Mouse (Mus musculus) C2C12 (cell line): Measurements from ENCODE around the gene Kcns3. TPM values are rescaled to one million over a fixed set of nuclear protein-coding genes. Genes with fewer than 3 reads are reported as not detected.

ENCODE experiments used
- H3K27me3 ChIP-seq: one replicate; pipeline ENCODE4 v1.6.1; 2011; ENCODE audit not compliant: control insufficient read depth, insufficient read depth, insufficient read length
- H3K36me3 ChIP-seq: one replicate; pipeline ENCODE4 v1.6.1; 2011; ENCODE audit not compliant: control insufficient read depth, insufficient read depth
- H3K4me3 ChIP-seq: one replicate; pipeline ENCODE4 v1.5.1; 2011; ENCODE audit warnings: mild to moderate bottlenecking, control low read depth; ENCODE audit not compliant: poor library complexity, insufficient read depth, severe bottlenecking
- H3K79me2 ChIP-seq: one replicate; pipeline ENCODE4 v1.6.1; 2011; ENCODE audit not compliant: control insufficient read depth, insufficient read depth
- H3K79me3 ChIP-seq: one replicate; pipeline ENCODE4 v1.6.1; 2011; ENCODE audit warnings: low read depth, control low read depth
- H3ac ChIP-seq: one replicate; pipeline ENCODE3; 2011; ENCODE audit warnings: low read depth; ENCODE audit not compliant: control insufficient read depth, insufficient read length
- CEBPB ChIP-seq: IDR thresholded peaks from one replicate; pipeline ENCODE4 v1.6.1; 2011; ENCODE audit warnings: low read depth, mild to moderate bottlenecking, control low read depth, moderate library complexity
- CTCF ChIP-seq: IDR thresholded peaks from one replicate; pipeline ENCODE4 v1.5.1; 2011; ENCODE audit not compliant: control insufficient read depth, insufficient read depth, insufficient read length
- FOSL1 ChIP-seq: IDR thresholded peaks from one replicate; pipeline ENCODE4 v1.8.0; 2011; ENCODE audit warnings: mild to moderate bottlenecking, low read length; ENCODE audit not compliant: poor library complexity, insufficient read depth, severe bottlenecking
- MAX ChIP-seq: IDR thresholded peaks from one replicate; pipeline ENCODE4 v1.6.1; 2011; ENCODE audit warnings: mild to moderate bottlenecking, control low read depth
- MYOD1 ChIP-seq: IDR thresholded peaks from one replicate; pipeline ENCODE4 v1.6.1; 2011; ENCODE audit warnings: low read depth; ENCODE audit not compliant: control insufficient read depth, insufficient read length
- MYOG ChIP-seq: IDR thresholded peaks from one replicate; pipeline ENCODE4 v1.6.1; 2011; ENCODE audit not compliant: control insufficient read depth, insufficient read length; ENCODE audit errors: extremely low read depth
- USF1 ChIP-seq: IDR thresholded peaks from one replicate; pipeline ENCODE4 v1.6.1; 2011; ENCODE audit warnings: low read depth, mild to moderate bottlenecking, control low read depth, moderate library complexity
- long read RNA-seq, 2 experiments: library from polyadenylated mRNA; unstranded; transcript quantifications; one replicate each; pipeline ENCODE4 v2.0.0; 2019 to 2020
- polyA plus RNA-seq: library from polyadenylated mRNA; unstranded; fragments of >200 nt; fragmentation: generic; extraction: Trizol; gene quantifications from one replicate; pipeline ENCODE4 v1.2.1, GENCODE M21; 2012; ENCODE audit warnings: missing spikeins

Kcns3 gene
- polyA plus RNA-seq = not detected
- long read RNA-seq, experiment 1 = 0 reads
- long read RNA-seq, experiment 2 = 0 reads

DNA sequence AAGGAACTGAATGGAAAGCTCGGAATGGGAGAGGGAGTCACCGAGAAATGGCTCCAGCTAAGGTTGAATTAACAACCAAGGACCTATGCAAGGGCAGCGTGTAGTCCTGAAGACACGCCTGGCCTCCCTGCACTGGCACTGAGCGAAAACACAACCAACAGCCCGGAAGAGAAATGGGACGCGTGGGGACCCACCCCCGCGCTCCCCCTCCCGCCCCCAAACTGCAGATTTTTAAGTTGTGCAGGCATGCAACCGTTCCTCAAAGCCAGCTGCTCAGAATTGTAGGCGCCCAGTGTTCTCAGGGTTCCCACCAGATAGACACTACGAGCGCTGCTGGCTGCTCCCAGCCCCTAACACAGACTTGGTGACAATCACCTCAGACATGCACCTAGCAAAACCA, at the start of gene Kcns3:
Kcns3 (minus strand) TSS at position 42 of the 400 bp plus-strand sequence.
- Histone ChIP-seq H3K4me3 (no peak within 1 kb of the TSS), H3ac (no peak within 1 kb of the TSS), H3K36me3 (no peaks in the 10 kb centered on the region), H3K27me3 (no peaks in the 10 kb centered on the region), H3K79me2 (no peaks in the 10 kb centered on the region), H3K79me3 (no peaks in the 10 kb centered on the region)
- no peak for TF ChIP-seq CTCF
- TF ChIP-seq MYOG = no peak
- TF ChIP-seq MAX = no peak
- TF ChIP-seq FOSL1 = no peak
- no peak for TF ChIP-seq USF1
- TF ChIP-seq CEBPB = no peak
- TF ChIP-seq MYOD1 = no peak

DNA sequence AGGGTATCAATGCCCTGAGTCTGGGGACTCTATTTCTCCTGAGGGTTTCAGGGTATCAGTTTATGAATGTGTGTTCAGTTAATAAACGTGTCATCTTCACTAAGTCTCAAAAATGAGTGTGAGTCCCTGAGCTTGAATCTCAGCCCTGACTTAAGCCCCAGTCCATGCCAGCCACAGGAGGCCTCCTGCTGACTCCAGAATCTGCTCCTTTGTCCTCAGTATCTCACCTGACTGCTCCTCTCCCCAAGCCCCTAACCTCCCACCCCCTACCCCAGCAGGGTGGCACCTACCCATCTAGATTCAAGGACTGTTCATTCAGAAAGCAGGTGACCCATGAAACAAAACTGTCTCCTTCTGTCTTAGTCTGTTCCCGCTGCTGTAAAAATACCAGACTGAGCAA, 47.7 kb upstream of the Kcns3 start:
- H3K79me3 ChIP-seq = no peaks in the 10 kb centered on the region
- no peaks in the 10 kb centered on the region for H3K36me3 ChIP-seq
- TF ChIP-seq FOSL1 = no peak
- TF ChIP-seq USF1 = no peak
- no peak for TF ChIP-seq CEBPB
- TF ChIP-seq CTCF = no peak
- no peak for TF ChIP-seq MAX
- no peak for TF ChIP-seq MYOG
- no peak for TF ChIP-seq MYOD1
- H3ac ChIP-seq = no peak overlapping the region
- H3K4me3 ChIP-seq = no peak overlapping the region
- H3K27me3 ChIP-seq = no peaks in the 10 kb centered on the region
- H3K79me2 ChIP-seq = no peaks in the 10 kb centered on the region

DNA sequence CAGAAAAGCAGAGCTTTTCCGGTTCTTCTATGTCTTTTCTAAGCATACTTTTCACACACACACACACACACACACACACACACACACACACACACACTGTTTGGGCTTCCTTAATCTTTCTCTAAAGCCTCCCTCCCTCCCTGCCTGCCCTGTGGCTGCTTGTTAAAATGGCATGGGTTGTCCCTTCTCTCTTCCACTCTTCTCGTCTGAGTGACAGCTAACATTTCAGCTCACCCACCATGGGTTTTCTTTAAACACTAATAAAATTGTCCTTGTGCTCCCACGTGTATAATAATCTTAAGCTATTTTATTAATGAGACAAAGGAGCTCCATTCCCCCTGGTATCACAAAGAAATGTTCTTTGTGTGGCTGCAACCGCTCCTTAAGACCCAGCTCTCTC, 47.2 kb upstream of the Kcns3 start:
- TF ChIP-seq USF1 (no peak), MAX (no peak)
- H3K79me3 ChIP-seq = no peaks in the 10 kb centered on the region
- no peak overlapping the region for H3K4me3 ChIP-seq
- H3K36me3 ChIP-seq = no peaks in the 10 kb centered on the region
- H3K79me2 ChIP-seq = no peaks in the 10 kb centered on the region
- H3K27me3 ChIP-seq = no peaks in the 10 kb centered on the region
- H3ac ChIP-seq = no peak overlapping the region

- Histone ChIP-seq H3K79me2 (no peaks in the 10 kb centered on the region), H3K27me3 (no peaks in the 10 kb centered on the region), H3K4me3 (no peak overlapping the region), H3ac (no peak overlapping the region), H3K79me3 (no peaks in the 10 kb centered on the region), H3K36me3 (no peaks in the 10 kb centered on the region)
- TF ChIP-seq MYOG = no peak
These were observed 46.0 kb upstream of the Kcns3 start for GRCm38 (mm10) chr12:11196830-11197229.

GRCm38 (mm10) chr12:11196142-11196597, 45.3 kb upstream of the Kcns3 start:
- H3K27me3 ChIP-seq = no peaks in the 10 kb centered on the region
- no peak overlapping the region for H3K4me3 ChIP-seq
- no peaks in the 10 kb centered on the region for H3K36me3 ChIP-seq
- TF ChIP-seq CTCF (peak; percentile 82), CEBPB (no peak), MYOG (no peak)
- no peaks in the 10 kb centered on the region for H3K79me2 ChIP-seq
- H3ac ChIP-seq = no peak overlapping the region
- no peaks in the 10 kb centered on the region for H3K79me3 ChIP-seq

DNA sequence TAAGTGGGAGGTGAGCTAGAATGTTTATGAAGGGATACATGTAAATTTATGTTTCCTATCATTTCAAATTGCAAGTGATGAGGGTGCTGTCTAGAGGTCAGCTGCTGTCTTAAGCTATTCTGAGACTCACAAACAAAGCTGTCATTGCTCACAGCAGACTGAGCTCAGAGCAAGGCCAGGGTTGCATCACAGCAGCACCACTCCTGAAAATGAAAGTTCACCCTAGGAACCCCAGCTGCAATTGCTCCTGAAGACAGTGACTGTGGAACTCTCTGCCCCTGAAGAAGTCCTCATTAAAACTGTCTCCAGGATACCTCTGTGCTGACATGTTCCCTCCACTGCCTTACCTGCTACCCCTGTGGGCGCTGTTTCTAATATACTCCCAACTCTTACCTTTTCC, 44.2 kb upstream of the Kcns3 start:
- no peak for TF ChIP-seq MYOG
- no peak for TF ChIP-seq FOSL1
- TF ChIP-seq USF1 = no peak
- no peak for TF ChIP-seq MYOD1
- H3K36me3 ChIP-seq = no peaks in the 10 kb centered on the region
- H3K79me2 ChIP-seq = no peaks in the 10 kb centered on the region
- H3ac ChIP-seq = no peak overlapping the region
- no peaks in the 10 kb centered on the region for H3K27me3 ChIP-seq
- H3K4me3 ChIP-seq = no peak overlapping the region
- H3K79me3 ChIP-seq = no peaks in the 10 kb centered on the region
